Mouse (Mus musculus): Measurements from ENCODE around the gene Rnd2. TPM values are rescaled to one million over a fixed set of nuclear protein-coding genes. Genes with fewer than 3 reads are reported as not detected.
"Not testable (repeated sequence)": the region's sequence is repeated elsewhere in the genome, so short reads cannot be mapped to it uniquely, and the experiment has no call there.

Rnd2 gene
- polyA plus RNA-seq, 1 experiment: 4.3 TPM

- H3K4me3 ChIP-seq (ENCODE audit: control insufficient read depth, insufficient read depth, low read length): no peak overlapping the region
- TF ChIP-seq POLR2A (IDR thresholded peaks at IDR 0.05; ENCODE audit: control insufficient read depth, extremely low read depth, insufficient read depth, low read length, poor library complexity): no peak
- H3K27ac ChIP-seq (ENCODE audit: control insufficient read depth, insufficient read depth, low read length): no peak overlapping the region
- peaks cover 7% of the 10 kb centered on the region for H3K4me1 ChIP-seq (replicated peaks; ENCODE audit: control insufficient read depth, insufficient read depth, low read length)
- no peaks in the 10 kb centered on the region for H3K27me3 ChIP-seq (ENCODE audit: control insufficient read depth, insufficient read depth, low read length)
- no peak for DNase-seq
- WGBS: 96% methylated on average over 15 of the region's 15 CpGs
- H3K36me3 ChIP-seq (ENCODE audit: control insufficient read depth, insufficient read depth, low read length): peaks cover 23% of the 10 kb centered on the region
Measured at GRCm38 (mm10) chr11:101460321-101460720, 4.5 kb upstream of the Rnd2 start.

GRCm38 (mm10) chr11:101462141-101462540 lies 2.7 kb upstream of the Rnd2 start:
- DNase-seq: no peak
- WGBS: 96% methylated on average over 14 of the region's 14 CpGs
- Histone ChIP-seq H3K36me3 (ENCODE audit: control insufficient read depth, insufficient read depth, low read length) (peaks cover 22% of the 10 kb centered on the region), H3K27me3 (ENCODE audit: control insufficient read depth, insufficient read depth, low read length) (no peaks in the 10 kb centered on the region), H3K4me1 (replicated peaks; ENCODE audit: control insufficient read depth, insufficient read depth, low read length) (peaks cover 11% of the 10 kb centered on the region), H3K27ac (ENCODE audit: control insufficient read depth, insufficient read depth, low read length) (no peak overlapping the region), H3K4me3 (ENCODE audit: control insufficient read depth, insufficient read depth, low read length) (no peak overlapping the region)
- TF ChIP-seq CTCF (IDR thresholded peaks at IDR 0.05; ENCODE audit: borderline replicate concordance, control insufficient read depth, extremely low read depth, insufficient read depth, low read length, poor library complexity) (no peak), POLR2A (IDR thresholded peaks at IDR 0.05; ENCODE audit: control insufficient read depth, extremely low read depth, insufficient read depth, low read length, poor library complexity) (no peak)

- peaks cover 18% of the 10 kb centered on the region for H3K4me1 ChIP-seq (replicated peaks; ENCODE audit: control insufficient read depth, insufficient read depth, low read length)
Measured at GRCm38 (mm10) chr11:101462583-101463440, 2.0 kb upstream of the Rnd2 start.

GRCm38 (mm10) chr11:101465101-101465868 lies 486 bp downstream of the Rnd2 start:
- WGBS: under 1% methylated on average over 51 of the region's 51 CpGs
- H3K27ac ChIP-seq (ENCODE audit: control insufficient read depth, insufficient read depth, low read length): no peak overlapping the region

More at GRCm38 (mm10) chr11:101462583-101463440, 2.0 kb upstream of the Rnd2 start:
- Histone ChIP-seq H3K36me3 (ENCODE audit: control insufficient read depth, insufficient read depth, low read length) (peaks cover 16% of the 10 kb centered on the region; the same call in 1 of the 2 replicates), H3K4me3 (ENCODE audit: control insufficient read depth, insufficient read depth, low read length) (no peak overlapping the region), H3K27ac (ENCODE audit: control insufficient read depth, insufficient read depth, low read length) (no peak overlapping the region), H3K27me3 (ENCODE audit: control insufficient read depth, insufficient read depth, low read length) (no peaks in the 10 kb centered on the region)
- WGBS: 44% methylated on average over 13 of the region's 13 CpGs
- no peak for DNase-seq
- no peak for TF ChIP-seq POLR2A (IDR thresholded peaks at IDR 0.05; ENCODE audit: control insufficient read depth, extremely low read depth, insufficient read depth, low read length, poor library complexity)
- TF ChIP-seq CTCF (IDR thresholded peaks at IDR 0.05; ENCODE audit: borderline replicate concordance, control insufficient read depth, extremely low read depth, insufficient read depth, low read length, poor library complexity): no peak

GRCm38 (mm10) chr11:101465869-101466551 lies 1.2 kb downstream of the Rnd2 start, which contains the start of gene Vat1:
Gene Vat1 (minus strand): TSS chr11:101466230.
- Histone ChIP-seq H3K4me3 (ENCODE audit: control insufficient read depth, insufficient read depth, low read length) (peak within 1 kb of the TSS; percentile 92), H3K27me3 (ENCODE audit: control insufficient read depth, insufficient read depth, low read length) (no peaks in the 10 kb centered on the region), H3K36me3 (ENCODE audit: control insufficient read depth, insufficient read depth, low read length) (no peaks in the 10 kb centered on the region), H3K4me1 (replicated peaks; ENCODE audit: control insufficient read depth, insufficient read depth, low read length) (peaks cover 24% of the 10 kb centered on the region), H3K27ac (ENCODE audit: control insufficient read depth, insufficient read depth, low read length) (no peak within 1 kb of the TSS)
- TF ChIP-seq POLR2A (IDR thresholded peaks at IDR 0.05; ENCODE audit: control insufficient read depth, extremely low read depth, insufficient read depth, low read length, poor library complexity) (no peak), CTCF (IDR thresholded peaks at IDR 0.05; ENCODE audit: borderline replicate concordance, control insufficient read depth, extremely low read depth, insufficient read depth, low read length, poor library complexity) (no peak)
- under 1% methylated on average over 60 of the region's 60 CpGs for WGBS
- peak; percentile 60 for DNase-seq

More at GRCm38 (mm10) chr11:101465101-101465868, 486 bp downstream of the Rnd2 start:
- no peaks in the 10 kb centered on the region for H3K27me3 ChIP-seq (ENCODE audit: control insufficient read depth, insufficient read depth, low read length)
- H3K4me1 ChIP-seq (replicated peaks; ENCODE audit: control insufficient read depth, insufficient read depth, low read length): peaks cover 24% of the 10 kb centered on the region
- H3K36me3 ChIP-seq (ENCODE audit: control insufficient read depth, insufficient read depth, low read length): peaks cover under 1% of the 10 kb centered on the region; the same call in 1 of the 2 replicates
- peak overlapping the region; percentile 92 for H3K4me3 ChIP-seq (ENCODE audit: control insufficient read depth, insufficient read depth, low read length)
- peak; percentile 31 for DNase-seq
- TF ChIP-seq CTCF (IDR thresholded peaks at IDR 0.05; ENCODE audit: borderline replicate concordance, control insufficient read depth, extremely low read depth, insufficient read depth, low read length, poor library complexity) (no peak), POLR2A (IDR thresholded peaks at IDR 0.05; ENCODE audit: control insufficient read depth, extremely low read depth, insufficient read depth, low read length, poor library complexity) (no peak)

- WGBS: 65% methylated on average over 5 of the region's 5 CpGs
- not testable (repeated sequence) for H3K4me3 ChIP-seq (ENCODE audit: control insufficient read depth, insufficient read depth, low read length); H3K36me3 ChIP-seq (ENCODE audit: control insufficient read depth, insufficient read depth, low read length); DNase-seq; H3K27ac ChIP-seq (ENCODE audit: control insufficient read depth, insufficient read depth, low read length); H3K27me3 ChIP-seq (ENCODE audit: control insufficient read depth, insufficient read depth, low read length)
- peaks cover 24% of the 10 kb centered on the region for H3K4me1 ChIP-seq (replicated peaks; ENCODE audit: control insufficient read depth, insufficient read depth, low read length)
Measured at GRCm38 (mm10) chr11:101466552-101466950, 1.8 kb downstream of the Rnd2 start.
